In the genomic region with DNA sequence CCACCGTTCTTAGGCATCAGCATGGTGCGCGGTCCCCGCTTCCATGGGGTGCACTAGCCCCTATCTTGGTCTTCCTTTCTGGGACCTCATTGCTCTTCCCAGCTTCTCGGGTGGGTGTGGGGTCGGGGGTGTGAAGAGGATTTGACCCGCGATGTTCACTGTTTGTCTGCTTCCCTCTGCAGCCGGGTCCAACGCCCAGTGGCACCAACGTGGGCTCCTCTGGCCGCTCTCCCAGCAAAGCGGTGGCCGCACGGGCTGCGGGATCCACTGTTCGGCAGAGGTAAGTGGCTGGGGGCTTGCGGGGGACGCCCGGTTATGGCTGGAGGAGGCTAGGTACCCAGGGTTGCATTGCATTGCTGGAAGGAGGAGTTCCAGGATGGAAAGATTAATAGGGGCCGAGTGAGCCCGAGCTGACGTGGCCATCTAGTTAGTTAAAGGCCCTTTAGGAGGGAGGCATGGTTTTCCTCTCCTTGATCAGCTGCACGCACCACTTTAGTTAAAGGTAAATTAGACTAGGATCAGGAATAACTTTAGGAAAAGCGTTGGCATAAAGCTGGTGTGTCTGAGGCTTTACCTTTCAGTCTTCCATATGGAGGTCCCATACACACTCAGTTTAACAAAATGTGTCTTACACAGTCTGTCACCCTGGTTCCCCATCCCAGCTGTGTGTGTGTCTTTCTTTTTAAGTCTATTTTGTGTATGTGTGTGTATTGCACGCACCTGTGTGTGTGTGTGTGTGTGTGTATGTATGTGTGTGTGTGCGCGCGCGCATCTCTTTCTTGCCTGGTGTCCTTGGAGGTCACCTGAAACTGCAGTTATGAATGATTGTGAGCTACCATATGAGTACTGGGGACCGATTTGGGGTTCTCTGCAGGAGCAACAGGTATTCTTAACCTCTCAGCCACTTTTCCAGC, we compare ENCODE assay signal across 8 mouse cellular contexts. TPM values are rescaled to one million over a fixed set of nuclear protein-coding genes. Genes with fewer than 3 reads are reported as not detected.
DNase-seq lines count a peak whose midpoint lies in the region; ATAC-seq and TF ChIP-seq lines count a peak whose summit lies in the region.

No protein-coding gene starts in this region.

- H3K9ac ChIP-seq in hindbrain, embryonic 15.5 days: peak overlapping the region; percentile 92
- H3K9ac ChIP-seq in midbrain, postnatal 0 days (replicated peaks; ENCODE audit: low read length, poor library complexity, severe bottlenecking): peak overlapping the region; percentile 82

- peak overlapping the region; percentile 79 for H3K4me2 ChIP-seq in hindbrain, embryonic 15.5 days
- H3K4me2 ChIP-seq in midbrain, postnatal 0 days (ENCODE audit: low read depth, low read length, poor library complexity, severe bottlenecking): peak overlapping the region; percentile 84

- 12% methylated on average over 31 of the region's 31 CpGs for WGBS in cerebellum, adult 2 months
- WGBS in thymus, adult 2 months: 14% methylated on average over 31 of the region's 31 CpGs
- whole genome bisulfite sequencing in hindbrain, embryonic 15.5 days: 15% methylated on average over 31 of the region's 31 CpGs
- WGBS in midbrain, postnatal 0 days: 14% methylated on average over 31 of the region's 31 CpGs

- H3K27ac ChIP-seq in cerebellum, adult 2 months (ENCODE audit: insufficient read depth, low read length): peak overlapping the region; percentile 90; the same call in 1 of the 2 replicates
- no peak overlapping the region; the same call in 1 of the 2 replicates for H3K27ac ChIP-seq in thymus, adult 2 months (ENCODE audit: control insufficient read depth, insufficient read depth, low read length)
- H3K27ac ChIP-seq in hindbrain, embryonic 15.5 days (replicated peaks): peak overlapping the region; percentile 98
- peak overlapping the region; percentile 99 for H3K27ac ChIP-seq in midbrain, postnatal 0 days (ENCODE audit: low read depth, low read length)

- 0 out of 2 replicates have a peak, but pooled peaks have one; percentile 34 for TF ChIP-seq POLR2A in cerebellum, adult 2 months (IDR thresholded peaks at IDR 0.05; ENCODE audit: borderline replicate concordance, insufficient read depth, low read length)
- no peak for TF ChIP-seq POLR2A in thymus, adult 2 months (IDR thresholded peaks at IDR 0.05; ENCODE audit: control insufficient read depth, extremely low read depth, insufficient read depth, low read length, poor library complexity)

- peak; percentile 38; the same call in 1 of the 2 replicates for ATAC-seq in hindbrain, embryonic 15.5 days (ENCODE audit: low FRiP score, low read depth)
- ATAC-seq in midbrain, postnatal 0 days (ENCODE audit: low FRiP score): no peak; the same call in 1 of the 2 replicates

- no peaks in the 10 kb centered on the region for H3K9me3 ChIP-seq in hindbrain, embryonic 15.5 days
- H3K9me3 ChIP-seq in midbrain, postnatal 0 days (ENCODE audit: low read length): 0 out of 2 replicates have a peak, but pooled peaks cover 5% of the 10 kb centered on the region

- peak overlapping the region; percentile 96 for H3K4me3 ChIP-seq in cerebellum, adult 2 months (replicated peaks; ENCODE audit: insufficient read depth, low read depth, low read length)
- H3K4me3 ChIP-seq in thymus, adult 2 months (ENCODE audit: control insufficient read depth, insufficient read depth, low read length): peak overlapping the region; percentile 76
- peak overlapping the region; percentile 94 for H3K4me3 ChIP-seq in hindbrain, embryonic 15.5 days
- H3K4me3 ChIP-seq in midbrain, postnatal 0 days (ENCODE audit: low read depth, low read length): peak overlapping the region; percentile 73

- TF ChIP-seq CTCF in cerebellum, adult 2 months (IDR thresholded peaks at IDR 0.05; ENCODE audit: borderline replicate concordance, insufficient read depth, low read depth, low read length): no peak
- TF ChIP-seq CTCF in thymus, adult 2 months (IDR thresholded peaks at IDR 0.05; ENCODE audit: borderline replicate concordance, control insufficient read depth, extremely low read depth, insufficient read depth, low read length, poor library complexity): no peak
- TF ChIP-seq CTCF in midbrain, postnatal 0 days (IDR thresholded peaks at IDR 0.05): no peak

- no peak for DNase-seq in cerebellum, adult 2 months
- no peak for DNase-seq in cerebellum, adult 11 months
- no peak for DNase-seq in thymus, adult 2 months
- no peak for DNase-seq in thymus, postnatal 10 days (ENCODE audit: low spot score in 2 of 2)
- DNase-seq in midbrain, postnatal 0 days (ENCODE audit: low spot score): no peak
- no peak for DNase-seq in right cerebral cortex, postnatal 25 days
- DNase-seq in kidney, adult 8-10 months: no peak

- H3K27me3 ChIP-seq in cerebellum, adult 2 months (ENCODE audit: control insufficient read depth, insufficient read depth, low read length): no peaks in the 10 kb centered on the region
- no peaks in the 10 kb centered on the region for H3K27me3 ChIP-seq in thymus, adult 2 months (ENCODE audit: control insufficient read depth, insufficient read depth, low read length)
- H3K27me3 ChIP-seq in hindbrain, embryonic 15.5 days: no peaks in the 10 kb centered on the region
- no peaks in the 10 kb centered on the region for H3K27me3 ChIP-seq in midbrain, postnatal 0 days (ENCODE audit: insufficient read depth, low read length)

- peaks cover 30% of the 10 kb centered on the region for H3K36me3 ChIP-seq in thymus, adult 2 months (ENCODE audit: control insufficient read depth, insufficient read depth, low read length)
- H3K36me3 ChIP-seq in hindbrain, embryonic 15.5 days: peaks cover 41% of the 10 kb centered on the region
- peaks cover 25% of the 10 kb centered on the region for H3K36me3 ChIP-seq in midbrain, postnatal 0 days (ENCODE audit: insufficient read depth, low read length)

- peaks cover 4% of the 10 kb centered on the region; the same call in 1 of the 2 replicates for H3K4me1 ChIP-seq in cerebellum, adult 2 months (ENCODE audit: control insufficient read depth, insufficient read depth, low read length)
- H3K4me1 ChIP-seq in thymus, adult 2 months (replicated peaks; ENCODE audit: control insufficient read depth, insufficient read depth, low read length): peaks cover 4% of the 10 kb centered on the region
- H3K4me1 ChIP-seq in hindbrain, embryonic 15.5 days (replicated peaks): peaks cover 28% of the 10 kb centered on the region
- H3K4me1 ChIP-seq in midbrain, postnatal 0 days (ENCODE audit: insufficient read depth, low read length): peaks cover 4% of the 10 kb centered on the region; the same call in 1 of the 2 replicates

RNA-seq across cellular contexts. Expression of a gene that starts 0.5 kb away (rescaled TPM):
- polyA plus RNA-seq in cerebellum, adult 2 months (2012; rRNA removed): 72.9 and 82.1 TPM in 2 replicates
- 338 and 372 TPM in 2 replicates for polyA plus RNA-seq in thymus, adult 2 months (2012; rRNA removed)
- polyA plus RNA-seq in hindbrain, embryonic 15.5 days (2015; fragmentation: Nextera tagmentation; extraction: Ambion mirVana): 251 and 277 TPM in 2 replicates
- 204 and 228 TPM in 2 replicates for total RNA-seq in midbrain, postnatal 0 days (2014; rRNA removed)
- polyA plus RNA-seq in midbrain, postnatal 0 days (2015; fragmentation: Nextera tagmentation; extraction: Ambion mirVana): 262 and 263 TPM in 2 replicates

RNA-seq across cellular contexts. Expression of a gene that starts 0.9 kb away (rescaled TPM):
- 98.1 and 101 TPM in 2 replicates for polyA plus RNA-seq in cerebellum, adult 2 months (2012; rRNA removed)
- polyA plus RNA-seq in thymus, adult 2 months (2012; rRNA removed): 37.2 and 37.6 TPM in 2 replicates
- polyA plus RNA-seq in hindbrain, embryonic 15.5 days (2015; fragmentation: Nextera tagmentation; extraction: Ambion mirVana): 322 and 332 TPM in 2 replicates
- total RNA-seq in midbrain, postnatal 0 days (2014; rRNA removed): 259 and 292 TPM in 2 replicates
- 338 and 344 TPM in 2 replicates for polyA plus RNA-seq in midbrain, postnatal 0 days (2015; fragmentation: Nextera tagmentation; extraction: Ambion mirVana)
